Mouse (Mus musculus) heart, adult 2 months (tissue): Measurements from ENCODE around the gene Aqr.

ENCODE experiments used
- CTCF ChIP-seq: fragments of 200-600 bp; IDR thresholded peaks from 2 replicates; pipeline ENCODE4 v1.8.1; 2022; ENCODE audit warnings: antibody characterized with exemption, mild to moderate bottlenecking, moderate library complexity
- EP300 ChIP-seq: fragments of 200-500 bp; IDR thresholded peaks from 2 replicates; pipeline ENCODE4 v1.6.1; 2011; ENCODE audit warnings: low read depth, low read length, control low read depth; ENCODE audit not compliant: insufficient read depth

DNA sequence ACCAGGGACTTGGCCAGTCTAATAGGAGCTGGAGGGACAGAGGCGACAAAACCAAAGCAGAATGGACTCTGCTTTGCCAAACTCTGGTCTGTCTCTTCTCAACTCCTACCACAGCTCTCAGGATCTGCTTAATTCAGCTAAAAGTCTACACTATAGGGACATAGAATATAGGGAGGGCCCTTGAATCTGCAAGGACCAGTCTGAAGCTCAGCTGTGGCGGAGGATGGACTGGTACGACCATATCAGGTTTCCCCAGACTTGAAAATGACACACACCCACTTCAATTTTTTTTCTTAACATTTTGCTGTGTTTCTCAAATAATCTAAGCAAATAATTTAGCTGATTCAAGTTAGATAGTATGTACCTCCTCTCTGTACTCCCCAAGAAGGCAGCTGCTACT is 69.6 kb downstream of the Aqr start:
- no peak for TF ChIP-seq CTCF
- no peak for TF ChIP-seq EP300
